Mouse (Mus musculus): Measurements from ENCODE around the gene Pex11b.
"Not testable (repeated sequence)": the region's sequence is repeated elsewhere in the genome, so short reads cannot be mapped to it uniquely, and the experiment has no call there.

The Pex11b gene

GRCm38 (mm10) chr3:96675690-96676089 is 40.5 kb downstream of the Pex11b start:
- TF ChIP-seq POU5F1 (IDR thresholded peaks at IDR 0.05; ENCODE audit: borderline replicate concordance, low read length), result no peak
- TF ChIP-seq CTCF (conservative IDR thresholded peaks at IDR 0.05; ENCODE audit: low read length), result no peak
- TF ChIP-seq NANOG (IDR thresholded peaks at IDR 0.05; ENCODE audit: borderline replicate concordance, low read length), result no peak

GRCm38 (mm10) chr3:96678456-96678855 is 43.3 kb downstream of the Pex11b start:
- H3K4me3 ChIP-seq (replicated peaks; ENCODE audit: low read length), result peak overlapping the region; percentile 57
- peaks cover 92% of the 10 kb centered on the region for H3K4me1 ChIP-seq (replicated peaks; ENCODE audit: low read depth, low read length)
- TF ChIP-seq POU5F1 (IDR thresholded peaks at IDR 0.05; ENCODE audit: borderline replicate concordance, low read length), result no peak
- H3K9me3 ChIP-seq (ENCODE audit: low read length), result no peaks in the 10 kb centered on the region
- peaks cover 7% of the 10 kb centered on the region for H3K27me3 ChIP-seq (ENCODE audit: insufficient read depth, low read length)
- 0 out of 2 replicates have a peak, but pooled peaks cover 4% of the 10 kb centered on the region for H3K36me3 ChIP-seq (ENCODE audit: insufficient read depth, low read length)

More at GRCm38 (mm10) chr3:96675690-96676089, 40.5 kb downstream of the Pex11b start:
- Histone ChIP-seq H3K27me3 (ENCODE audit: insufficient read depth, low read length) (peaks cover 4% of the 10 kb centered on the region; the same call in 1 of the 2 replicates), H3K4me1 (replicated peaks; ENCODE audit: low read depth, low read length) (peaks cover 95% of the 10 kb centered on the region), H3K9me3 (ENCODE audit: low read length) (no peaks in the 10 kb centered on the region), H3K36me3 (ENCODE audit: insufficient read depth, low read length) (no peaks in the 10 kb centered on the region), H3K4me3 (replicated peaks; ENCODE audit: low read length) (peak overlapping the region; percentile 8; the same call in 1 of the 2 replicates)

- TF ChIP-seq CTCF (conservative IDR thresholded peaks at IDR 0.05; ENCODE audit: low read length) (no peak), POU5F1 (IDR thresholded peaks at IDR 0.05; ENCODE audit: borderline replicate concordance, low read length) (no peak), NANOG (IDR thresholded peaks at IDR 0.05; ENCODE audit: borderline replicate concordance, low read length) (no peak)
- peaks cover 92% of the 10 kb centered on the region for H3K4me1 ChIP-seq (replicated peaks; ENCODE audit: low read depth, low read length)
- peak overlapping the region; percentile 57 for H3K4me3 ChIP-seq (replicated peaks; ENCODE audit: low read length)
- 0 out of 2 replicates have a peak, but pooled peaks cover 4% of the 10 kb centered on the region for H3K36me3 ChIP-seq (ENCODE audit: insufficient read depth, low read length)
- H3K27me3 ChIP-seq (ENCODE audit: insufficient read depth, low read length), result peaks cover 14% of the 10 kb centered on the region
- H3K9me3 ChIP-seq (ENCODE audit: low read length), result no peaks in the 10 kb centered on the region
These were observed 44.0 kb downstream of the Pex11b start for GRCm38 (mm10) chr3:96679159-96679674.

- no peak for TF ChIP-seq CTCF (conservative IDR thresholded peaks at IDR 0.05; ENCODE audit: low read length)
- TF ChIP-seq POU5F1 (IDR thresholded peaks at IDR 0.05; ENCODE audit: borderline replicate concordance, low read length), result no peak
- TF ChIP-seq NANOG (IDR thresholded peaks at IDR 0.05; ENCODE audit: borderline replicate concordance, low read length), result no peak
- H3K9me3 ChIP-seq (ENCODE audit: low read length), result no peaks in the 10 kb centered on the region
- H3K36me3 ChIP-seq (ENCODE audit: insufficient read depth, low read length), result 0 out of 2 replicates have a peak, but pooled peaks cover 4% of the 10 kb centered on the region
- peaks cover 26% of the 10 kb centered on the region for H3K27me3 ChIP-seq (ENCODE audit: insufficient read depth, low read length)
- H3K4me3 ChIP-seq (replicated peaks; ENCODE audit: low read length), result peak overlapping the region; percentile 57; the same call in 1 of the 2 replicates
- H3K4me1 ChIP-seq (replicated peaks; ENCODE audit: low read depth, low read length), result peaks cover 91% of the 10 kb centered on the region
These were observed 45.2 kb downstream of the Pex11b start for GRCm38 (mm10) chr3:96680269-96680956.

- TF ChIP-seq POU5F1 (IDR thresholded peaks at IDR 0.05; ENCODE audit: borderline replicate concordance, low read length) (no peak), CTCF (conservative IDR thresholded peaks at IDR 0.05; ENCODE audit: low read length) (no peak), NANOG (IDR thresholded peaks at IDR 0.05; ENCODE audit: borderline replicate concordance, low read length) (no peak)
- H3K4me3 ChIP-seq (replicated peaks; ENCODE audit: low read length), result 0 out of 2 replicates have a peak overlapping the region, but pooled peaks have one; percentile 7
- no peaks in the 10 kb centered on the region for H3K9me3 ChIP-seq (ENCODE audit: low read length)
- H3K36me3 ChIP-seq (ENCODE audit: insufficient read depth, low read length), result 0 out of 2 replicates have a peak, but pooled peaks cover 4% of the 10 kb centered on the region
- peaks cover 71% of the 10 kb centered on the region for H3K4me1 ChIP-seq (replicated peaks; ENCODE audit: low read depth, low read length)
- H3K27me3 ChIP-seq (ENCODE audit: insufficient read depth, low read length), result peaks cover 31% of the 10 kb centered on the region
These were observed 48.3 kb downstream of the Pex11b start for GRCm38 (mm10) chr3:96683496-96683895.

- Histone ChIP-seq H3K27me3 (ENCODE audit: insufficient read depth, low read length) (peaks cover 34% of the 10 kb centered on the region), H3K9me3 (ENCODE audit: low read length) (no peaks in the 10 kb centered on the region), H3K36me3 (ENCODE audit: insufficient read depth, low read length) (0 out of 2 replicates have a peak, but pooled peaks cover 4% of the 10 kb centered on the region), H3K4me3 (replicated peaks; ENCODE audit: low read length) (peak overlapping the region; percentile 73), H3K4me1 (replicated peaks; ENCODE audit: low read depth, low read length) (peaks cover 71% of the 10 kb centered on the region)
- TF ChIP-seq POU5F1 (IDR thresholded peaks at IDR 0.05; ENCODE audit: borderline replicate concordance, low read length), result no peak
- TF ChIP-seq CTCF (conservative IDR thresholded peaks at IDR 0.05; ENCODE audit: low read length), result no peak
- no peak for TF ChIP-seq NANOG (IDR thresholded peaks at IDR 0.05; ENCODE audit: borderline replicate concordance, low read length)
These were observed 49.1 kb downstream of the Pex11b start for GRCm38 (mm10) chr3:96684151-96684821.

GRCm38 (mm10) chr3:96684822-96685156 is 49.6 kb downstream of the Pex11b start:
- Histone ChIP-seq H3K4me3 (replicated peaks; ENCODE audit: low read length) (peak overlapping the region; percentile 73), H3K27me3 (ENCODE audit: insufficient read depth, low read length) (peaks cover 36% of the 10 kb centered on the region), H3K4me1 (replicated peaks; ENCODE audit: low read depth, low read length) (peaks cover 71% of the 10 kb centered on the region), H3K36me3 (ENCODE audit: insufficient read depth, low read length) (0 out of 2 replicates have a peak, but pooled peaks cover 4% of the 10 kb centered on the region), H3K9me3 (ENCODE audit: low read length) (no peaks in the 10 kb centered on the region)
- TF ChIP-seq POU5F1 (IDR thresholded peaks at IDR 0.05; ENCODE audit: borderline replicate concordance, low read length) (no peak), CTCF (conservative IDR thresholded peaks at IDR 0.05; ENCODE audit: low read length) (no peak), NANOG (IDR thresholded peaks at IDR 0.05; ENCODE audit: borderline replicate concordance, low read length) (no peak)

- H3K27me3 ChIP-seq (ENCODE audit: insufficient read depth, low read length), result peaks cover 40% of the 10 kb centered on the region
- H3K9me3 ChIP-seq (ENCODE audit: low read length); H3K4me3 ChIP-seq (replicated peaks; ENCODE audit: low read length); H3K36me3 ChIP-seq (ENCODE audit: insufficient read depth, low read length): not testable (repeated sequence)
- H3K4me1 ChIP-seq (replicated peaks; ENCODE audit: low read depth, low read length), result peaks cover 71% of the 10 kb centered on the region
These were observed 50.9 kb downstream of the Pex11b start for GRCm38 (mm10) chr3:96686057-96686456.

Data from E14TG2a.4 (cell line).